Mouse (Mus musculus) C2C12 (cell line): ENCODE data around the gene Cnn1. TPM values are rescaled to one million over a fixed set of nuclear protein-coding genes. Genes with fewer than 3 reads are reported as not detected.
A peak's percentile ranks its signal among the peaks of the same experiment; 100 is the strongest.
"Not testable (repeated sequence)": the region's sequence is repeated elsewhere in the genome, so short reads cannot be mapped to it uniquely, and the experiment has no call there.

Experiments used
- H3K27me3 ChIP-seq: one replicate; pipeline ENCODE4 v1.6.1; 2011; ENCODE audit not compliant: control insufficient read depth, insufficient read depth, insufficient read length
- H3K36me3 ChIP-seq: one replicate; pipeline ENCODE4 v1.6.1; 2011; ENCODE audit not compliant: control insufficient read depth, insufficient read depth
- H3K4me3 ChIP-seq: one replicate; pipeline ENCODE4 v1.5.1; 2011; ENCODE audit warnings: mild to moderate bottlenecking, control low read depth; ENCODE audit not compliant: poor library complexity, insufficient read depth, severe bottlenecking
- H3K79me2 ChIP-seq: one replicate; pipeline ENCODE4 v1.6.1; 2011; ENCODE audit not compliant: control insufficient read depth, insufficient read depth
- H3K79me3 ChIP-seq: one replicate; pipeline ENCODE4 v1.6.1; 2011; ENCODE audit warnings: low read depth, control low read depth
- H3ac ChIP-seq: one replicate; pipeline ENCODE3; 2011; ENCODE audit warnings: low read depth; ENCODE audit not compliant: control insufficient read depth, insufficient read length
- CEBPB ChIP-seq: IDR thresholded peaks from one replicate; pipeline ENCODE4 v1.6.1; 2011; ENCODE audit warnings: low read depth, mild to moderate bottlenecking, control low read depth, moderate library complexity
- CTCF ChIP-seq: IDR thresholded peaks from one replicate; pipeline ENCODE4 v1.5.1; 2011; ENCODE audit not compliant: control insufficient read depth, insufficient read depth, insufficient read length
- FOSL1 ChIP-seq: IDR thresholded peaks from one replicate; pipeline ENCODE4 v1.8.0; 2011; ENCODE audit warnings: mild to moderate bottlenecking, low read length; ENCODE audit not compliant: poor library complexity, insufficient read depth, severe bottlenecking
- MAX ChIP-seq: IDR thresholded peaks from one replicate; pipeline ENCODE4 v1.6.1; 2011; ENCODE audit warnings: mild to moderate bottlenecking, control low read depth
- MYOD1 ChIP-seq: IDR thresholded peaks from one replicate; pipeline ENCODE4 v1.6.1; 2011; ENCODE audit warnings: low read depth; ENCODE audit not compliant: control insufficient read depth, insufficient read length
- MYOG ChIP-seq: IDR thresholded peaks from one replicate; pipeline ENCODE4 v1.6.1; 2011; ENCODE audit not compliant: control insufficient read depth, insufficient read length; ENCODE audit errors: extremely low read depth
- USF1 ChIP-seq: IDR thresholded peaks from one replicate; pipeline ENCODE4 v1.6.1; 2011; ENCODE audit warnings: low read depth, mild to moderate bottlenecking, control low read depth, moderate library complexity
- polyA plus RNA-seq: library from polyadenylated mRNA; unstranded; fragments of >200 nt; fragmentation: generic; extraction: Trizol; gene quantifications from one replicate; pipeline ENCODE4 v1.2.1, GENCODE M21; 2012; ENCODE audit warnings: missing spikeins

The Cnn1 gene
- polyA plus RNA-seq, 1 experiment, result 52.4 TPM

DNA sequence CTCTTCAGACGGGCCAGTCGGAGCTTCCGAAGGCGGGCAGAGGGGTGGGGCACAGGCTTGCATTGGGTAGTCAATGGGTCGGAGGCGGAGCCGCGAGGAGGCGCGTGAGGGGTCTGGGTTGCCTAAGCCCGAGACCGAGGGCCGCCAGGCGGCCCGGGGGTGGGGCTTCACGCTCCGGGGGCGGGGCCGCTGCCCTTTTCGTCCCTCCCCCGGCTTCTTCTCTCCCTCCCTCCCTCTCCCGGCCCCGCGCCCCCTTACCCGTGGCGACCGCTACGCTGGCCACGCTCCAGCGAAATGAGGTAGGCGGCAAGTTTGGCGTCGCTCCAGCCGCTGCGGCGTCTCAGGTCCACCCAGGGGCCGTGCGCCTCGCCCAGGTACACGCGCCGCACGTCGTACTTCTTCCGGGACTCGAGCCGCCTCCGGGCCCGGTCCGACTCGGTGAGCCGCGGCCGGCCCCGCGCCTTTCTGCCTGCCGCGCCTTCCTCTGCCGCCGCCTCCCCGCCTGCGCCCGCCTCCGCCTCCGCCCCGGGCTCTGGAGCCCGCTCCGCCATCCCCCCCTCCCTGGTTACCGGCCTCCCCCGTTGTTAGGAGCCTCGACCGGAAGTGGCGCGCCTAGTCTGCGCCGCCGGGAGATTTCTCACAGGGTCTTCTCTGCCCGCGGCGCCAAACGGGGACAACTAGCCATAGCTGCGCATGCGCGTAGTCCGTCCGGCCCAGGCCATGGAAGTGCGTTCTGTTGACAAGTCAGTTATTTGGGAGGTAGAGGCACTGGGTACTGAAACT lies 28.0 kb upstream of the Cnn1 start, which contains the start of the genes Gm49318 and Zfp653:
Gene Gm49318, minus strand, starts transcription at position 469 of the 783 bp plus-strand sequence.
Gene Zfp653, minus strand, starts transcription at position 586 of the 783 bp plus-strand sequence.
- Histone ChIP-seq H3K36me3 (peaks cover 6% of the 10 kb centered on the region), H3K27me3 (no peaks in the 10 kb centered on the region), H3ac (peak within 1 kb of the TSS; percentile 86), H3K4me3 (peak within 1 kb of the TSS; percentile 53), H3K79me2 (no peaks in the 10 kb centered on the region), H3K79me3 (no peaks in the 10 kb centered on the region)
- TF ChIP-seq MAX, result peak; percentile 49
- TF ChIP-seq MYOD1, result no peak

DNA sequence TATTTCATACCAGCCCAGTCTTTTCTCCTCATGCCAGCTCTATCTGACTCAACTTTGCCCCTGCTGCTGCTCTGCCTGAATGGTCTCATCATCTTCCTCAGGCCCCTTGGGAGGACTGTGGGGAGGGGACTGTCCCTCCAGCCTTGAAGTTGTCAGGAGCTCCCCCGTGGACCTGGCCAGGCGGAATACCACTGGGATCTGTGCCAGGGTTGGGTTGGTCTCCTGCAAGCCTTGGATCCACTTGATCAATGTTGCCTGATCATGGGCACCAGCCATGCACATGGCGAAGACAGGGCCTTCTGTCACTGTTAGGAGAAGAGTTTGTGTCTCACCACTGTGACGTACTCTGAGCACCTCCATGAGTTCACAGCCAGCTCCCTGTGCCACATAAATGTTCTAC lies 26.7 kb upstream of the Cnn1 start:
- Histone ChIP-seq H3ac (no peak overlapping the region), H3K27me3 (no peaks in the 10 kb centered on the region), H3K79me2 (no peaks in the 10 kb centered on the region), H3K4me3 (no peak overlapping the region), H3K36me3 (peaks cover 16% of the 10 kb centered on the region), H3K79me3 (no peaks in the 10 kb centered on the region)
- TF ChIP-seq USF1, result no peak
- no peak for TF ChIP-seq CTCF
- no peak for TF ChIP-seq MYOG
- TF ChIP-seq FOSL1, result no peak
- no peak for TF ChIP-seq MYOD1
- TF ChIP-seq CEBPB, result no peak
- TF ChIP-seq MAX, result no peak

DNA sequence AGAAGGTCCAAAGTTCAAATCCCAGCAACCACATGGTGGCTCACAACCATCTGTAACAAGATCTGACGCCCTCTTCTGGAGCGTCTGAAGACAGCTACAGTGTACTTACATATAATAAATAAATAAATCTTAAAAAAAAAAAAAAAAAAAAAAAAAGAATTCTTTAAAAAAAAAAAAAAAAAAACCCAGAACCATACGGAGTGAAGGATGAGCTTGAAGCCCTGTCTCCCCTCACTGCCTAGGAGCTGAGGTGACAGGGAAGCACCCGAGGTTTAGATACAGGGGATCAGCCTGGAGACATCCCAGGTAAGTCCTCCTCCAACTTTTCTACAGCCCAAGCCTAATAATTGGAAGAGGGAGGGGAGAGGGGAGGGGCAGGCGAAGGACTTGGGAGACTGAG lies 23.2 kb upstream of the Cnn1 start:
- not testable (repeated sequence) for H3K79me3 ChIP-seq, H3K4me3 ChIP-seq, H3K27me3 ChIP-seq, H3ac ChIP-seq, H3K79me2 ChIP-seq
- peaks cover 11% of the 10 kb centered on the region for H3K36me3 ChIP-seq

DNA sequence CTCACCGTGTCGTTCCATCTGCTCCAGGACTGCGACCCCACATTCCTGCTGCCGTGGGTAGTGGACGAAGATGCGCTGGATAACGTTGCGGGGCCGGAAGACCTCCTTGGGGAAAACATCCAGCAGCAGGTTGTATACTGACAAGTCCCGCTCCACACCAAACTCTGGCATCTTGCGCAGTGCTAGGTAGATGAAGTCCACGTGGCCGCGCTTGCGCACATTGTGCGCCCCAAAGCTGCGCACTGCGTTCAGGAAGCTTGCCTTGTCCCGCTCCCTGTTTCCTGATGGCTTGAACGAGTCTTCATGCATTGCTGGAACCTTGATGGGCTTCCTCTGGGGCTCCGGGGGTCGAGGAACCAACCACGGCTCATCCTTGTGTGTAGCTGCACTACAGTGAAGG lies 22.8 kb upstream of the Cnn1 start:
- TF ChIP-seq CTCF (no peak), FOSL1 (no peak), MAX (no peak), CEBPB (no peak)
- no peaks in the 10 kb centered on the region for H3K79me3 ChIP-seq
- H3K27me3 ChIP-seq, result no peaks in the 10 kb centered on the region
- H3ac ChIP-seq, result no peak overlapping the region
- H3K79me2 ChIP-seq, result no peaks in the 10 kb centered on the region
- H3K4me3 ChIP-seq, result no peak overlapping the region
- peaks cover 11% of the 10 kb centered on the region for H3K36me3 ChIP-seq

DNA sequence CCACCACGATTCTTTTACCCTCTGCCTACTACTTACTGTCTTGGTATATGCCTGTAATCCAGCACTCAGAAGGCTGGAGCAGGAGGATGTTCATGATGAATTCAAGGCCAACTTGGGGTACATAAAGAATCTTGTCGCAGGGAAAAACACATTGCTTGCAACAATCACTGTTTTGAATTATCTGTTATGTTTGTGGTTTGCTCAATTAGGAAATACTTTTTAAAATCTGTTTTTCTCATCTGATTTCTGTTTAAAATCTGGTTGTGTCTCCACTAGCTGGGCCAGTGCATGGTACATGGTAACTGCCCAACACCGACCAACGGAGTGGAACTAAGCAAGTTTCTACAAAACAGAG lies 14.4 kb upstream of the Cnn1 start:
- Histone ChIP-seq H3K36me3 (no peaks in the 10 kb centered on the region), H3ac (peak overlapping the region; percentile 86), H3K79me3 (peaks cover 2% of the 10 kb centered on the region), H3K27me3 (no peaks in the 10 kb centered on the region), H3K4me3 (peak overlapping the region; percentile 65), H3K79me2 (peaks cover 6% of the 10 kb centered on the region)
- TF ChIP-seq CEBPB, result no peak
- no peak for TF ChIP-seq MAX
- no peak for TF ChIP-seq MYOG
- no peak for TF ChIP-seq CTCF
- no peak for TF ChIP-seq USF1
- no peak for TF ChIP-seq FOSL1
- TF ChIP-seq MYOD1, result no peak

DNA sequence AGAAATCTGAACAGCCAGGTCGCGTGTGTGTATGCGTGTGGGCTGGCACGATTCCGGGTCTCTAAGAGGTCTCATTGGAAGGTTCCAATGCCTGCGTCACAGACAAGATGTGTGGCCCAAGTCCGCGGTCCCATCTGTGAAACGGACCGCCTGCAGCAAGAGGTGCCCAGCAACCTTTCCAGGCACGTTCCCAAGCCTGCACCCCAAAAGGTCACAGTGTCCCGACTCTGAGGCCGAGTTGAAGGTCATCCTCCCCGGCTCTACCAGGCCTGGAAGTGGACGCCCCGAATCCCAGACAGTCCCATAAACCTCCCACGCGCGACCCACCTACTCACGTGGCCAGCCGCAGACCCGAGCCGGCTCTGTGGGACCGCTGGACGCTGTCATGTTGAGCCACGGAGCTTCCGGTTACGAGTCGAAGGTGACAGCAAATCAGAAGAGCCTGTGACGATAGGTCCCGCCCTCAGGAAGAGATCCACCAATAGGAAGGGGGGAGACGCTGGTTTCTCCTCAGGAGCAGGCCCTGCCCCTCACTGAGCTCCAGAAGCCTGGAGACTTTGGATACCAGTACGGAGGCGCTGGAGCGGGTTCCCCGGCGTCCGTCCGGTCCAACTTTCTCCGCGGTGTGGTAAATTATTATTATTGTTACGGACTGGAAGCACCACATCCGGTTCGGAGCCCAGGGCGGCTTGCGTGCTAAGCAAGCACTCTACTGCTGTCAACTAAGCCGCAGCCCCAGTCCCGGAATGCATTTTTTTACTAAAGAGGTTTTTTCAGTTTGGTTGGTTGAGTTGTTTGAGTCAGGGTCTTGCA lies 13.8 kb upstream of the Cnn1 start, which contains the start of gene Ecsit:
Gene Ecsit, minus strand, starts transcription at position 417 of the 813 bp plus-strand sequence.
- TF ChIP-seq MAX (no peak), MYOG (no peak), CTCF (no peak), USF1 (peak; percentile 54), CEBPB (no peak), FOSL1 (no peak), MYOD1 (no peak)
- no peaks in the 10 kb centered on the region for H3K27me3 ChIP-seq
- H3K36me3 ChIP-seq, result no peaks in the 10 kb centered on the region
- peaks cover 2% of the 10 kb centered on the region for H3K79me3 ChIP-seq
- H3K4me3 ChIP-seq, result peak within 1 kb of the TSS; percentile 65
- H3ac ChIP-seq, result peak within 1 kb of the TSS; percentile 86
- H3K79me2 ChIP-seq, result peaks cover 6% of the 10 kb centered on the region
